Mouse (Mus musculus) brain, embryonic 14.5 days (tissue): ENCODE results near the gene Mphosph9.

Experiments
- CTCF ChIP-seq: fragments of 200-500 bp; IDR thresholded peaks from 2 replicates; pipeline ENCODE4 v1.5.1; 2012; ENCODE audit warnings: inconsistent platforms, mild to moderate bottlenecking, moderate library complexity, borderline replicate concordance; ENCODE audit not compliant: insufficient read depth, insufficient read length; ENCODE audit errors: extremely low read depth
- POLR2A ChIP-seq: fragments of 200-500 bp; IDR thresholded peaks from 2 replicates; pipeline ENCODE4 v1.6.1; 2012; ENCODE audit warnings: mild to moderate bottlenecking, inconsistent platforms, borderline replicate concordance; ENCODE audit not compliant: poor library complexity, insufficient read depth, insufficient read length, severe bottlenecking; ENCODE audit errors: extremely low read depth

GRCm38 (mm10) chr5:124217566-124218249 lies 110.1 kb downstream of the Mphosph9 start:
- TF ChIP-seq CTCF (no peak), POLR2A (no peak)
